Mouse (Mus musculus): ENCODE results near the gene Zfp874a.
"Not testable (repeated sequence)": the region's sequence is repeated elsewhere in the genome, so short reads cannot be mapped to it uniquely, and the experiment has no call there.

DNA sequence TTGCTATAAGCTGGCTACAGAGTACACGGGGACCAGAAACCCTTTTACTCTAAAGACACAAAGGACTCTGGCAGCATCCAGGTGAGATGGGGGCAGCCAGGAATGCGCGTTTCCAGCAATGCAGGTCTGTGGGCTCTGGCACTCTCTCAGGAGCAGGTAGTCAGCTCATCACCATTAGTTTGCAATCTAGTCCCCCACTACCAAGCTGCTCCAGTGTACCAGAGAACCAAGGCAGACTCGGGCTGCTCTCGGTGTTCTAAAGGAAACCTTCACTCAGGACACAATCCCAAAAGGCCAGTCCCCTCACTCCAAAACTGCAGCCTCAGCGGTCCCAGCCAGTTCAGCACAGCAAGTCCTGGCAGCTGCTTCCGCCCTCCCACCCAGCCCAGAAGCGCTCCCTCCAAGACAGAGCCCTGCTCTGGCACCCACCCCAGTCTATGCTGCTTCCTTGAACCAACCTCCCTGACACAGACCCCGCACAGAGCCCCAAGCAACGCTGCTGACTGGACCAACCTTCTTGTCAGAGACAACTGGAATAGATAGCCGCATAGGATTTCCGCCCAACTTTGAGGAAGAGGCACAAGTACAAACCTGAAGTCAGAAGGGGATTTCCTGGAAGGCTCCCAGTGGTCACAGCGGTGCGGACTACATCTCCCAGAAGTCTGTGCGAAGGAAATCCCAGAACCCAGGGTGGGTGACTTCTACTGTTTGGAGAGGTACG, 52.1 kb downstream of the Zfp874a start, which contains the start of gene Zfp429:
- TF ChIP-seq EP300, CTCF (IDR thresholded peaks at IDR 0.05; ENCODE audit: low read depth): not testable (repeated sequence)
